Mouse (Mus musculus) kidney, postnatal 0 days (tissue): ENCODE results near the gene Ap1g2. TPM values are rescaled to one million over a fixed set of nuclear protein-coding genes. Genes with fewer than 3 reads are reported as not detected.

Experiments used
- ATAC-seq: fragments of 200-750 bp; cut with Nextera tagmentation; replicated peaks from 2 replicates; pipeline ENCODE4 v1.8.0; 2017; ENCODE audit warnings: low read depth, moderate number of reproducible peaks, moderate TSS enrichment, moderate library complexity; ENCODE audit not compliant: low FRiP score
- DNase-seq: peaks from one replicate; pipeline ENCODE4 v3.0.0-alpha.2; 2016; ENCODE audit warnings: low spot score
- H3K27ac ChIP-seq: fragments of 300-500 bp; sonication (generic); 2 replicates; pipeline ENCODE4 v1.5.1; 2014; ENCODE audit warnings: mild to moderate bottlenecking
- H3K27me3 ChIP-seq: fragments of 300-500 bp; sonication (generic); 2 replicates; pipeline ENCODE4 v1.6.1; 2014; ENCODE audit warnings: low read length, mixed read lengths; ENCODE audit not compliant: insufficient read depth
- H3K36me3 ChIP-seq: fragments of 300-500 bp; sonication (generic); 2 replicates; pipeline ENCODE4 v1.6.1; 2014; ENCODE audit warnings: low read length, mixed read lengths; ENCODE audit not compliant: insufficient read depth
- H3K4me1 ChIP-seq: fragments of 300-500 bp; sonication (generic); replicated peaks from 2 replicates; pipeline ENCODE4 v1.6.1; 2014; ENCODE audit warnings: antibody characterized with exemption, low read length, mixed read lengths; ENCODE audit not compliant: insufficient read depth
- H3K4me2 ChIP-seq: fragments of 300-500 bp; sonication (generic); 2 replicates; pipeline ENCODE4 v1.6.1; 2014; ENCODE audit warnings: mild to moderate bottlenecking, low read length, moderate library complexity, mixed read lengths
- H3K4me3 ChIP-seq: fragments of 300-500 bp; sonication (generic); replicated peaks from 2 replicates; pipeline ENCODE4 v1.5.1; 2014; ENCODE audit warnings: low read depth, low read length
- H3K9ac ChIP-seq: fragments of 300-500 bp; sonication (generic); 2 replicates; pipeline ENCODE4 v1.6.1; 2014; ENCODE audit warnings: low read depth, low read length
- H3K9me3 ChIP-seq: fragments of 300-500 bp; sonication (generic); replicated peaks from 2 replicates; pipeline ENCODE4 v1.6.1; 2016; ENCODE audit warnings: low read length, inconsistent platforms, mixed read lengths
- CTCF ChIP-seq: IDR thresholded peaks from 2 replicates; pipeline ENCODE4 v1.5.1; 2016; ENCODE audit warnings: antibody characterized with exemption, low read depth, mild to moderate bottlenecking, moderate library complexity
- WGBS: fragments of 180-500 bp; shearing (Covaris S2); extraction: QIAGEN DNeasy Blood & Tissue Kit; methylation state at CpG from one replicate; pipeline ENCODE4 v1.1.7; 2014; 5-methylcytosine and 5-hydroxymethylcytosine counted together
- polyA plus RNA-seq: library from polyadenylated mRNA; unstranded; fragments of >200 nt; fragmentation: Nextera tagmentation; extraction: Ambion mirVana; gene quantifications from 2 replicates; pipeline ENCODE4 v1.2.1, GENCODE M21; 2015

Gene Ap1g2
- polyA plus RNA-seq, 1 experiment from 2014 or later: 15.8 TPM

DNA sequence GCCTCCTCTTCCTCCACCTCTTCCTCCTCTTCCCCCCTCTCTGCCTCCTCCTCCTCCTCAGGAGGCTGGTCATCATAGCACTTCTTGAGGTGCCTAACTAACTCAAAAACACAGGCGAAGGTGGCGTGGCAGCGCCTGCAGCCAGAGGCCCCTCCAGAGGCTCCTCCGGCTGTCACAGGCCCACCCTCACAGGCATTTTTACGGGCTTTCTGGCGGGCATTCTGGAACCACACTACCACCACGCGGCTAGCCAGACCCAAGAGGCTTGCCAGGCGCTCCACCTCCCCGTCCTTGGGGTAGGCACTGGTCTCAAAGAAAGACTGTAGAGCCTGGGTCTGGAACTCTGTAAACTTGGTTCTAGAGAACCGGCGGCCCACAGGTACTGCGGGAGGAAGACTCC is 41.0 kb downstream of the Ap1g2 start:
- no peak for ATAC-seq
- no peak for TF ChIP-seq CTCF
- Histone ChIP-seq H3K4me3 (no peak overlapping the region), H3K9me3 (no peaks in the 10 kb centered on the region), H3K9ac (no peak overlapping the region), H3K4me2 (no peak overlapping the region), H3K27me3 (no peaks in the 10 kb centered on the region), H3K4me1 (peaks cover 6% of the 10 kb centered on the region; the same call in 1 of the 2 replicates), H3K36me3 (0 out of 2 replicates have a peak, but pooled peaks cover 6% of the 10 kb centered on the region), H3K27ac (no peak overlapping the region)
- 92% methylated on average over 13 of the region's 13 CpGs for WGBS
- no peak for DNase-seq

DNA sequence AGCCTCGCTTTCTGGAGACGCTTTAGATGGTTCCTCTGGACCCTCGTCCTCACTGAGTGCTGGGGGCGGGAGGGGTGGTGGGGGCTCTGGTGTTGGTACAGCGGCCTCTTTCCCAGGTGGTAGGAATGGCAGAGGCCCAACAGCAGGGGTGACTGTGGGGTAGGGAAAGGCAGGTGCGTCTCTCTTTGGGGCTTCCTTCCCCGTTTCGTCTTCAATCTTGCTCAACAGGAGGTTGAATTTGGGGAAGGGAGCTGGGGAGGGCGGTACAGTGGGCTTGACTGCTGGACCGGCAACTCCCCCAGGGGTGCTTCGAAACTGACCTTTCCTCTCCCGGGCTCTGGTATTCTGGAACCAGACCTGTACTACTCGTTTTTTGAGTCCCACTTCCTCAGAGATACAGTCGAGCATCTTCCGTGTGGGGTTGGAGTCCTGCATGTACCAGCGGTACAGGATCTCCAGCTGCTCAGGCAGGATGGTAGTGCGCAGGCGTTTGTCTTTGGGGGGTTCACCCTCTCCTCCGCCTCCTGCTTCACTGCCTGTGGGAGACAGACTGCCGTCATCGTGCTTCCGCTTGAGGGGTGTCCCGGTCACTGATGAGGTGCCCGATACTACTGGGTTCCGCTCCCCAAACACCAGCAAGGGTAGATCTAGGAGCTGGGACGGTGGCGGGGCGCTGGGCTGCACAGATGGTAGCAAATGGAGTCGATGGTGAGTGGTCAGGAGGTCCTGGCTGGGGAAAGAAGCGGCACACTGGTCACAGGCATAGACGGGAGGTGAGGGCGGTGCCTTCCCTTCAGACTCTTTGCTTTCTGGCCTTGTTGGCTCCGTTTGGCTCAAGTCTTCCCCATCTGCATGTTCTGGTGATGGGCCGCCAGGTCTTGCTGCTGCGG is 41.7 kb downstream of the Ap1g2 start:
- Histone ChIP-seq H3K4me2 (no peak overlapping the region), H3K9me3 (no peaks in the 10 kb centered on the region), H3K36me3 (0 out of 2 replicates have a peak, but pooled peaks cover 6% of the 10 kb centered on the region), H3K9ac (no peak overlapping the region), H3K27ac (no peak overlapping the region), H3K4me3 (no peak overlapping the region), H3K27me3 (no peaks in the 10 kb centered on the region), H3K4me1 (peaks cover 6% of the 10 kb centered on the region; the same call in 1 of the 2 replicates)
- no peak for TF ChIP-seq CTCF
- no peak for ATAC-seq
- WGBS: 82% methylated on average over 35 of the region's 35 CpGs
- no peak for DNase-seq

DNA sequence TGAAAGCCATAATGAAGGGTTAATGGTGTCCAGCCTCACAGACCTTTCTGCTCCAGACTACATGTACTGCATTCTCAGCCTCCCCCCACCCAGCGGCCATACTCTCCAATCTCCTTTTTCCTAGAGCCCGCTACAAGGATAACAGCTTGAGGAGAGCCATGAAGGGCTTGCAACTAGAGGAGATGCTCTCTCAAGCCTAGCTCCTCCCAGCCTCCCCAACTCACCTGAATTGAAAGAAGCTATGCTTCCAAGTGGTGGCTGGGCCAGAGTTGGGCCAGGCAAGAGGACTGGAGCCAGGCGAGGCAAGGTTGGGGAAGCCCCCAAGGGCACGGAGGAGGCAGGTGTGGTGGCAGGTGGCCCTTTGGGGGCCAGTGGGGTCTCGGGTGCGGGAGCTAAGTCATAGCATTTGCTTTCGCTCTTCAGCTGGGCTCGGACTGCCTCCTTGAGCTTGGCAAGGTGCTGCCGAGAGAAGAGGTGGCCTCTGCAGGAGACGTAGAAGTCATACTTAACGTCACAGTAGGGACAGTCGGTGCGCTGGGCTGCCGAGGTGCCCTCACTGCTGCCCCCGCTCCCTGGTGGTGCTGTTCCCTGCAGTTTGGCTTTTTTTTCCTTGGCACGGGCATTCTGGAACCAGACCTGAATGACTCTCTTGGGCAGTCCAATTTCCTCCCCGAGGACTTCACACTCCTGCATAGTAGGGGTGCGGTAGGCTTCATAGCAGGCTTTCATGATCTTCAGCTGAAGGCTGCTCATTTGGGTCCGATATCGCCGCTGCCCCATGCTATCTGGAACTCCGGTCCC is 42.6 kb downstream of the Ap1g2 start:
- Histone ChIP-seq H3K4me2 (no peak overlapping the region), H3K27ac (no peak overlapping the region), H3K27me3 (no peaks in the 10 kb centered on the region), H3K9me3 (no peaks in the 10 kb centered on the region), H3K9ac (no peak overlapping the region), H3K4me1 (peaks cover 6% of the 10 kb centered on the region; the same call in 1 of the 2 replicates), H3K4me3 (no peak overlapping the region), H3K36me3 (0 out of 2 replicates have a peak, but pooled peaks cover 6% of the 10 kb centered on the region)
- ATAC-seq (no peak), DNase-seq (no peak)
- WGBS: 90% methylated on average over 22 of the region's 22 CpGs
- TF ChIP-seq CTCF: no peak

DNA sequence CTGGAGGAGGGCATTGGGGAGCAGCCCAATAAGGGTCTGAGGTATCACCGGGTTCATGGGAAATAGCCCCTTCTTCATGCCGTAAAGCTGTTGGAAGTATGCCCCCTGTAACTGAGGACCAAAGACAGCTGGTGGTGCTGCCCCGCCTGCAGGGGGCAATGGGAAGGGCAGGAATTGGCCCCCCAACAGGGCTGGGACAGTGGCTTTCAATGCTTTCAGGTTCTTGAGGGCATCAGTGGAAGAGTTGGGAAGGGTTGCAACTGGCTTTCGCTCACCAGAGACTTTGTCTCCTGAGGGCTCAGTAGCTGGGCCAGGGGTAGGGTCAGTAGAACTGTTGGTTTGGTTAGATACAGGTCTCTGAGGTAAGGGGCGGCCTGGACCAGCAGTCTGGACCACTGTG is 43.3 kb downstream of the Ap1g2 start:
- Histone ChIP-seq H3K4me3 (no peak overlapping the region), H3K4me2 (peak overlapping the region; percentile 21; the same call in 1 of the 2 replicates), H3K36me3 (0 out of 2 replicates have a peak, but pooled peaks cover 6% of the 10 kb centered on the region), H3K9ac (no peak overlapping the region), H3K27me3 (no peaks in the 10 kb centered on the region), H3K9me3 (no peaks in the 10 kb centered on the region), H3K27ac (no peak overlapping the region), H3K4me1 (peaks cover 6% of the 10 kb centered on the region; the same call in 1 of the 2 replicates)
- ATAC-seq: no peak
- WGBS: 72% methylated on average over 5 of the region's 5 CpGs
- no peak for TF ChIP-seq CTCF
- DNase-seq: no peak

DNA sequence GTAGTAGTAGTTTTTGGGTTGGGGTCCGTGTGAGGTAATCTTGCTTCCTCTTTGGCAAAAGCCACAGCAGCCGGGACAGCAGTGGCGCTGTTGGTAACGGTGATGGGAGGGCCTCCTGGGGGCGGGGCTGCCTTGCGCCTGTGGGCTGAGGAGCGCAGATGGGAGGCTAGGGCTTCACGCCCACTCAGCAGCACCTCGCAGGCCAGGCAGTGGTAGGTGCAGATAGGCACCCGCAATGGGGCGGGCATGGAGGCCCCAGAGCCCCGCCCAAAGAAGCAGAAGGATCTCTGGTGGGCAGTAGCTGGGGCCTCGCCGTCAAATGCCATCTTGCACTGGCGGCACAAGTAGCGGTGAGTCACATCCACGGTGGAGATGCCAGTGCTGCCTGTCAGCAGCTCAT is 43.8 kb downstream of the Ap1g2 start:
- Histone ChIP-seq H3K4me3 (no peak overlapping the region), H3K9ac (no peak overlapping the region)
- 10% methylated on average over 17 of the region's 17 CpGs for WGBS

DNA sequence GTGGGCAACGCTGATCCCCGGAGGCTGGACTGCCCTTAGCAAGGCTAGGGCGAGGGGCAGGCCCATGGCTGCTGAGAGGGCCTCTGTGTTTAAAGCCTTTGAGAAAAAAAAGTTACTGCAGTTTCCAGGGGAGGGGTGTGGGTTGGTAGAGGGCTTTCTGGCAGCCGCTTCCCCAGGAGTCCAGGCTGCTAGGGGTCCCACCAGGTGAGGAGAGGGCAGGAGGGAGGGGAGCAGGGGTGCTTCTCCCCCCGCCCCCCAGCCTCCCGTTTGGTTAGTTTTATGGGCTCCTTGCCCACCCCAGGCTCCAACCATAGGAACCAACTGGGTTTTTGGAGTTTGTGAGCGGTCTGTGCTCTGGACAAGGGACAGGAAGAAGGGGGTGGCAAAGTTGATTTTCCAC is 44.5 kb downstream of the Ap1g2 start:
- Histone ChIP-seq H3K9me3 (no peaks in the 10 kb centered on the region), H3K4me1 (peaks cover 6% of the 10 kb centered on the region; the same call in 1 of the 2 replicates), H3K9ac (no peak overlapping the region), H3K36me3 (0 out of 2 replicates have a peak, but pooled peaks cover 6% of the 10 kb centered on the region), H3K27ac (no peak overlapping the region), H3K27me3 (no peaks in the 10 kb centered on the region), H3K4me3 (no peak overlapping the region), H3K4me2 (no peak overlapping the region)
- ATAC-seq: no peak
- DNase-seq: no peak
- WGBS: 50% methylated on average over 7 of the region's 7 CpGs
- no peak for TF ChIP-seq CTCF

More for the DNA sequence above, 43.8 kb downstream of the Ap1g2 start:
- H3K9me3 ChIP-seq: no peaks in the 10 kb centered on the region
- DNase-seq (no peak), ATAC-seq (peak; percentile 57; the same call in 1 of the 2 replicates)
- no peaks in the 10 kb centered on the region for H3K27me3 ChIP-seq
- H3K4me2 ChIP-seq: peak overlapping the region; percentile 21; the same call in 1 of the 2 replicates
- no peak for TF ChIP-seq CTCF
- H3K36me3 ChIP-seq: 0 out of 2 replicates have a peak, but pooled peaks cover 6% of the 10 kb centered on the region
- no peak overlapping the region for H3K27ac ChIP-seq
- H3K4me1 ChIP-seq: peaks cover 6% of the 10 kb centered on the region; the same call in 1 of the 2 replicates
